Mouse (Mus musculus): ENCODE measurements around the gene Bad. TPM values are rescaled to one million over a fixed set of nuclear protein-coding genes. Genes with fewer than 3 reads are reported as not detected.

Gene Bad
- polyA plus RNA-seq, 1 experiment from 2014 or later: 69.1 TPM

GRCm38 (mm10) chr19:6952712-6953037 is 11.0 kb downstream of the Bad start:
- peak overlapping the region; percentile 97 for H3K27ac ChIP-seq (ENCODE audit: low read length)
- WGBS: 12% methylated on average over 3 of the region's 3 CpGs
- peaks cover 20% of the 10 kb centered on the region for H3K4me1 ChIP-seq (ENCODE audit: control insufficient read depth, insufficient read depth, low read length)
- no peak overlapping the region for H3K9ac ChIP-seq (replicated peaks; ENCODE audit: low read depth, low read length)
- H3K4me3 ChIP-seq (ENCODE audit: low read depth, low read length): no peak overlapping the region; the same call in 1 of the 2 replicates
- peak overlapping the region; percentile 93 for H3K4me2 ChIP-seq (replicated peaks; ENCODE audit: low read depth, low read length)
- no peaks in the 10 kb centered on the region for H3K9me3 ChIP-seq (ENCODE audit: control insufficient read depth, low read depth, low read length)
- ATAC-seq (ENCODE audit: insufficient number of reproducible peaks, insufficient read depth, low FRiP score, low read depth): peak; percentile 33
- H3K36me3 ChIP-seq (ENCODE audit: control insufficient read depth, insufficient read depth, low read length): peaks cover 39% of the 10 kb centered on the region
- no peaks in the 10 kb centered on the region for H3K27me3 ChIP-seq (ENCODE audit: control insufficient read depth, insufficient read depth, low read length)

- no peak for ATAC-seq (ENCODE audit: insufficient number of reproducible peaks, insufficient read depth, low FRiP score, low read depth)
- Histone ChIP-seq H3K36me3 (ENCODE audit: control insufficient read depth, insufficient read depth, low read length) (peaks cover 53% of the 10 kb centered on the region), H3K4me1 (ENCODE audit: control insufficient read depth, insufficient read depth, low read length) (peaks cover 20% of the 10 kb centered on the region), H3K9ac (replicated peaks; ENCODE audit: low read depth, low read length) (no peak overlapping the region), H3K27ac (ENCODE audit: low read length) (no peak overlapping the region), H3K4me2 (replicated peaks; ENCODE audit: low read depth, low read length) (no peak overlapping the region), H3K4me3 (ENCODE audit: low read depth, low read length) (no peak overlapping the region), H3K9me3 (ENCODE audit: control insufficient read depth, low read depth, low read length) (no peaks in the 10 kb centered on the region), H3K27me3 (ENCODE audit: control insufficient read depth, insufficient read depth, low read length) (no peaks in the 10 kb centered on the region)
- 48% methylated on average over 9 of the region's 9 CpGs for WGBS
Measured at GRCm38 (mm10) chr19:6954046-6954445, 12.4 kb downstream of the Bad start.

- Histone ChIP-seq H3K36me3 (ENCODE audit: control insufficient read depth, insufficient read depth, low read length) (peaks cover 65% of the 10 kb centered on the region), H3K9me3 (ENCODE audit: control insufficient read depth, low read depth, low read length) (no peaks in the 10 kb centered on the region), H3K4me3 (ENCODE audit: low read depth, low read length) (no peak overlapping the region), H3K4me1 (ENCODE audit: control insufficient read depth, insufficient read depth, low read length) (peaks cover 12% of the 10 kb centered on the region), H3K4me2 (replicated peaks; ENCODE audit: low read depth, low read length) (no peak overlapping the region), H3K27me3 (ENCODE audit: control insufficient read depth, insufficient read depth, low read length) (no peaks in the 10 kb centered on the region), H3K9ac (replicated peaks; ENCODE audit: low read depth, low read length) (no peak overlapping the region), H3K27ac (ENCODE audit: low read length) (no peak overlapping the region)
- no peak for ATAC-seq (ENCODE audit: insufficient number of reproducible peaks, insufficient read depth, low FRiP score, low read depth)
- 68% methylated on average over 7 of the region's 7 CpGs for WGBS
Measured at GRCm38 (mm10) chr19:6955424-6955823, 13.8 kb downstream of the Bad start.

GRCm38 (mm10) chr19:6956461-6956860 is 14.8 kb downstream of the Bad start:
- ATAC-seq (ENCODE audit: insufficient number of reproducible peaks, insufficient read depth, low FRiP score, low read depth): no peak
- H3K4me2 ChIP-seq (replicated peaks; ENCODE audit: low read depth, low read length): no peak overlapping the region
- 80% methylated on average over 10 of the region's 10 CpGs for WGBS
- peaks cover 69% of the 10 kb centered on the region for H3K36me3 ChIP-seq (ENCODE audit: control insufficient read depth, insufficient read depth, low read length)
- H3K27ac ChIP-seq (ENCODE audit: low read length): no peak overlapping the region
- no peaks in the 10 kb centered on the region for H3K9me3 ChIP-seq (ENCODE audit: control insufficient read depth, low read depth, low read length)
- no peak overlapping the region for H3K9ac ChIP-seq (replicated peaks; ENCODE audit: low read depth, low read length)
- no peak overlapping the region for H3K4me3 ChIP-seq (ENCODE audit: low read depth, low read length)
- peaks cover 12% of the 10 kb centered on the region for H3K4me1 ChIP-seq (ENCODE audit: control insufficient read depth, insufficient read depth, low read length)
- no peaks in the 10 kb centered on the region for H3K27me3 ChIP-seq (ENCODE audit: control insufficient read depth, insufficient read depth, low read length)

GRCm38 (mm10) chr19:6968491-6969271 is 27.0 kb downstream of the Bad start:
- peak overlapping the region; percentile 35; the same call in 1 of the 2 replicates for H3K27ac ChIP-seq (ENCODE audit: low read length)
- peaks cover 26% of the 10 kb centered on the region for H3K36me3 ChIP-seq (ENCODE audit: control insufficient read depth, insufficient read depth, low read length)
- H3K4me1 ChIP-seq (ENCODE audit: control insufficient read depth, insufficient read depth, low read length): peaks cover 37% of the 10 kb centered on the region
- 6% methylated on average over 15 of the region's 15 CpGs for WGBS
- peak overlapping the region; percentile 94 for H3K4me2 ChIP-seq (replicated peaks; ENCODE audit: low read depth, low read length)
- H3K9me3 ChIP-seq (ENCODE audit: control insufficient read depth, low read depth, low read length): no peaks in the 10 kb centered on the region
- H3K4me3 ChIP-seq (ENCODE audit: low read depth, low read length): peak overlapping the region; percentile 68
- peak; percentile 38 for ATAC-seq (ENCODE audit: insufficient number of reproducible peaks, insufficient read depth, low FRiP score, low read depth)
- peak overlapping the region; percentile 83 for H3K9ac ChIP-seq (replicated peaks; ENCODE audit: low read depth, low read length)
- H3K27me3 ChIP-seq (ENCODE audit: control insufficient read depth, insufficient read depth, low read length): no peaks in the 10 kb centered on the region

- WGBS: under 1% methylated on average over 20 of the region's 20 CpGs
- H3K36me3 ChIP-seq (ENCODE audit: control insufficient read depth, insufficient read depth, low read length): peaks cover 22% of the 10 kb centered on the region
- no peaks in the 10 kb centered on the region for H3K27me3 ChIP-seq (ENCODE audit: control insufficient read depth, insufficient read depth, low read length)
- no peaks in the 10 kb centered on the region for H3K9me3 ChIP-seq (ENCODE audit: control insufficient read depth, low read depth, low read length)
- ATAC-seq (ENCODE audit: insufficient number of reproducible peaks, insufficient read depth, low FRiP score, low read depth): no peak; the same call in 1 of the 2 replicates
- peak overlapping the region; percentile 35; the same call in 1 of the 2 replicates for H3K27ac ChIP-seq (ENCODE audit: low read length)
- peak overlapping the region; percentile 83 for H3K9ac ChIP-seq (replicated peaks; ENCODE audit: low read depth, low read length)
- peak overlapping the region; percentile 68 for H3K4me3 ChIP-seq (ENCODE audit: low read depth, low read length)
- H3K4me1 ChIP-seq (ENCODE audit: control insufficient read depth, insufficient read depth, low read length): peaks cover 41% of the 10 kb centered on the region
- H3K4me2 ChIP-seq (replicated peaks; ENCODE audit: low read depth, low read length): peak overlapping the region; percentile 94
Measured at GRCm38 (mm10) chr19:6969291-6969664, 27.6 kb downstream of the Bad start.

GRCm38 (mm10) chr19:6969665-6970381 is 28.2 kb downstream of the Bad start:
- H3K4me3 ChIP-seq (ENCODE audit: low read depth, low read length): peak overlapping the region; percentile 68
- under 1% methylated on average over 55 of the region's 55 CpGs for WGBS
- ATAC-seq (ENCODE audit: insufficient number of reproducible peaks, insufficient read depth, low FRiP score, low read depth): peak; percentile 66

GRCm38 (mm10) chr19:6970460-6971085 is 28.9 kb downstream of the Bad start:
- no peak overlapping the region for H3K4me3 ChIP-seq (ENCODE audit: low read depth, low read length)
- H3K27ac ChIP-seq (ENCODE audit: low read length): peak overlapping the region; percentile 39; the same call in 1 of the 2 replicates
- H3K9me3 ChIP-seq (ENCODE audit: control insufficient read depth, low read depth, low read length): no peaks in the 10 kb centered on the region
- H3K4me2 ChIP-seq (replicated peaks; ENCODE audit: low read depth, low read length): peak overlapping the region; percentile 94
- no peaks in the 10 kb centered on the region for H3K27me3 ChIP-seq (ENCODE audit: control insufficient read depth, insufficient read depth, low read length)
- no peak for ATAC-seq (ENCODE audit: insufficient number of reproducible peaks, insufficient read depth, low FRiP score, low read depth)
- 18% methylated on average over 11 of the region's 11 CpGs for WGBS
- H3K9ac ChIP-seq (replicated peaks; ENCODE audit: low read depth, low read length): peak overlapping the region; percentile 25; the same call in 1 of the 2 replicates
- H3K36me3 ChIP-seq (ENCODE audit: control insufficient read depth, insufficient read depth, low read length): peaks cover 10% of the 10 kb centered on the region; the same call in 1 of the 2 replicates
- H3K4me1 ChIP-seq (ENCODE audit: control insufficient read depth, insufficient read depth, low read length): peaks cover 41% of the 10 kb centered on the region

More at GRCm38 (mm10) chr19:6969665-6970381, 28.2 kb downstream of the Bad start:
- H3K27ac ChIP-seq (ENCODE audit: low read length): peak overlapping the region; percentile 39; the same call in 1 of the 2 replicates
- H3K9ac ChIP-seq (replicated peaks; ENCODE audit: low read depth, low read length): peak overlapping the region; percentile 83
- peak overlapping the region; percentile 94 for H3K4me2 ChIP-seq (replicated peaks; ENCODE audit: low read depth, low read length)
- H3K9me3 ChIP-seq (ENCODE audit: control insufficient read depth, low read depth, low read length): no peaks in the 10 kb centered on the region
- no peaks in the 10 kb centered on the region for H3K27me3 ChIP-seq (ENCODE audit: control insufficient read depth, insufficient read depth, low read length)
- peaks cover 17% of the 10 kb centered on the region for H3K36me3 ChIP-seq (ENCODE audit: control insufficient read depth, insufficient read depth, low read length)
- H3K4me1 ChIP-seq (ENCODE audit: control insufficient read depth, insufficient read depth, low read length): peaks cover 41% of the 10 kb centered on the region

All from stomach, embryonic 14.5 days (tissue).